Mouse (Mus musculus) thymus, postnatal 10 days (tissue): ENCODE measurements around the gene Pon1.

Experiments
- DNase-seq, 2 experiments: peaks; one replicate each; pipeline ENCODE4 v3.0.0; 2021; ENCODE audit warnings: low spot score in 2 of 2

Gene Pon1

DNA sequence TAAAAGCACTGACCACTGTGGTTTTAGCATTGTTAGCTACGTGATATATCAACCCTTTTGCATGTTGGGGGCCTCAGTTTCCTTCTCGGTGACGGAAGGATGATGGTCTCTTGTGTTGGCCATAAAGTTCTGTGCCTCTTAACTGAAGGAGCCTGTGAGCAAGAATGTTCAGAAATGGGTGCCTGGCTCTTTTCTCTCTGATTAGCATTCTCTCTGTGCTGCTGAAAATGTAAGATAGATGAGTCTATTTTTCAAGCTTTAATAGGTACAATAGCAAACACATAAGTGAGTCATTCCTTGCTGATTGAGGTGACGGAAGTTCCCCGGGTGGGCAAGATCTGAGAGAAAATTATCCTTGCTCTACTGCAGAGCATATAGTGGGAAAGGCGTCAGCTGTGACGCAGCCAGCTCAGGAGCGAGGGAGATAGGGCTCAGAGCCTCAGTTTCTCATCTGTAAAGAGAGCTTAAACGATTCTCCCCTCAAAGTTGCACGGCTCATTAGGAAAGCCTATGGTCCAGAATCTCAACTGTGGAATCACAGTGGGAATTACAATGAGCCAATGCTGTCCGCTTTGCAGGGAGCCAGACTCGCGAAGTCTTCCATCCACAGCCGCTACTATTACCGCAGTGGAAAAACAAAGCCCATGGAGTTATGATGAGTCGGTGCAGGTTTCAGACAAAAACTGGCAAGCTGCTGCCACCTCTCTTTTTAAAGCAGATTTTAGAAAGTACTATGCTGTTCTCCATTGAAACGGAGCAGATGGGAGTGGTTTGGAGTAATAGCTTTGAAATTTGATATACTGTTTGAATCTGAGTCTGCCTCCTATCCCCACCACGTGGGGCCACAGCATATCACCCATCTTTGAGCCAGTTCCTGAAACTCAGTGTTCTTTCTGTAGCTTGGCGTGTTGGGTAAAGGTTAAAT is 15.5 kb downstream of the Pon1 start:
- no peak for DNase-seq

- no peak for DNase-seq
These were observed 19.4 kb downstream of the Pon1 start for GRCm38 (mm10) chr6:5174179-5174812.

DNA sequence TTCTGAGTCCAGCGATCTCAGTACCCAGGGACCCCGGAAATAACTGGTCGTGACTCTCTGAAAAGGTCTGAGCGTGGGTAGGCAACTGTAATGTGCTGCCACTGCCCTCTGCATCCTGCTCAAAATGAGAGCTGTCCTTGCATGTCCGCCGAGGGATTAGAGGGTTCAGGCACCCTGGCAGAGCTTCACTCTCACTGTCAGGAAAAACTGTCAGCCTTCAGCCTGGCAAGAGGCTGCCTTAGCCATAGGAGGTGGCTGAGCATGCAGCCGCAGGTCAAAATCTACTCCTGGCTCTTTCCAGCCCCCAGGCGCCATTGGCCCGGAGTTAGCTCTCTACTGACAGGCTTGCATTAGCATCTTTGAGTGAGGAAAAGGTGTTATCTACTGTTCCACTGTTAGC is 21.2 kb downstream of the Pon1 start:
- no peak for DNase-seq

GRCm38 (mm10) chr6:5171418-5171817 is 22.3 kb downstream of the Pon1 start:
- DNase-seq: no peak

DNA sequence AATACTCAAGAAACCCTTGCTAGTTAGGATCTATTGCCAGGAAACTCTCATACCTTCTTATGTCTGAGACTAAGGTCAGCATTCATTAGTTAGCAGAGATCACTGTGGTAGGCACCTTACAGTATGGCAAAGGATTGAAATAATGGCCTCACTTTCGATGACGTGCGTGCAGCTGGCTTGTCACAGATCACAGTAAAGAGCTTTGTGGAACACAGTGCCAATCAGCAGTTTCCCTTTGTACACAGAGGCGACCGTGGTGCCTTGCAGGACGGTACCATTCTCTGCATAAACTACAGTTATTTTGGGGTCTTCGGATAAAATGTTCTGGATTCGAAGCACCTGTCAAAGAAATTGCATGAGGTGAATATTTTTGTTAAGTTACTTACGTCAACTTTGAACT is 25.6 kb downstream of the Pon1 start:
- no peak for DNase-seq

- DNase-seq: no peak
These were observed 26.6 kb downstream of the Pon1 start for GRCm38 (mm10) chr6:5167051-5167677.

GRCm38 (mm10) chr6:5164855-5165254 is 28.9 kb downstream of the Pon1 start:
- DNase-seq: no peak

DNA sequence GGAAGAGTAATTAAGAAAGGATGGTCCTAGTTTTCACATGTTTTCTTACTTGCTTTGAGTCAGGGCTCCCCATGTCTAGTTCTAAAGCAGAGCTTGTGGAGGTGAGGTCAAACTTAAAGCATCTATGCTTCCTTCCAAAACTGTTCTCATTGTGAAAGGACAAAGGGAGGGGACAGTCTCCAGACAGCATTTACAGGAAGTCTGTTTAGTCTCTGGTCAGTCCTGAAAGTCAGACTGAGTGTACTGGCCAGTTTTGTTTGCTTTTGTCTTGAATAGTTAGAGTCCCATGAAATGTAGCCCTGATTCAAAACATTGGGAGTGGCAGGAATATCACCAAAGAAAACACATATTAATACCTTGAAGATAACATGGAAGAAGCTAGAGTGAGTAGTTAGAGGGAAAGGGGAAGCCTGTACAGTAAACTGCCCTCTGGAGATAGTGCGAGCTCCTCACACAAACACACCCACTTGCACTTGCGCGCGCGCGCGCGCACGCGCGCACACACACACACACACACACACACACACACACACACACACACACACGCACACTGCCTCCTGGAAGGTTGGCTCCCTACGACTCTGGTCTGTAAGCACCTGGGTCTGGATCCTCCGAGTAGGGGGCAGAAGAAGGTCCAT is 30.1 kb downstream of the Pon1 start:
- DNase-seq: no peak

GRCm38 (mm10) chr6:5162052-5162451 is 31.7 kb downstream of the Pon1 start:
- DNase-seq: no peak

DNA sequence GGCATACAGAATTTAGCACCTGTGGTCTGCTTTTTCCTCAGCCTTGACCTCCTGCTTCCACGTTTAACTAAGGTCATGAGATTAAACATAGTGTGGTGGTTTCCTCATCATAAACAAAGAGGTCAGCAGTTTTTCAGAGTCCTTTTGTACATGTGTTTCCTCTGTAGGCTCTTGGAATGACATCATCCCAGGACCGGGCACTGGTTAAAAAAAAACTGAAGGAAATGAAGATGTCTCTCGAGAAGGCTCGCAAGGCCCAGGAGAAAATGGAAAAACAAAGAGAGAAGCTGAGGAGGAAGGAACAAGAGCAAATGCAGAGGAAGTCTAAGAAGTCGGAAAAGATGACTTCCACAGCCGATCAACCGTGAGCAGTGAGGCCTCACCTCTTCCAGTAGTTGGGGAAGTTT is 34.4 kb downstream of the Pon1 start:
- no peak for DNase-seq

- DNase-seq: no peak
These were observed 37.0 kb downstream of the Pon1 start for GRCm38 (mm10) chr6:5156541-5157425.

- DNase-seq: no peak
These were observed 38.3 kb downstream of the Pon1 start for GRCm38 (mm10) chr6:5155313-5155927.

- DNase-seq: no peak
These were observed 39.0 kb downstream of the Pon1 start for GRCm38 (mm10) chr6:5154786-5155185.

DNA sequence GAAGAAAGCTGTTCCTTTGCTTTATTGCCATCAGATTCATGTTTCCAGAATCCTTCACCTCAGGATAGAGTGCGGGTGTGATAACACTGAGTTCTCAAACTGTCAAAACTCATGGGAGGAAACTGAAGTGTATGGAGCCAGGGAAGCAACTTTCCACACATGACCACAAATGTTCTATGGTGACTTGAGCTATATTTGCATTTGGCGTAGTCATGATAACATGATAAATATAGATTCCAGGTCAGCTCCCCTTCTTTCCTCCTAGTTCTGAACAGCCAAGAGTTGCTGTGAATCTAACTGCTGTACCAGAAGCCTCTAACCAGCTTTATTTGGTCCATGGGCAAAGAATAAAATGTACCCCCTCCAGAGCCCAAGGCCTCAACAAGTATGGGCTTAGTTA is 41.6 kb downstream of the Pon1 start:
- no peak for DNase-seq

GRCm38 (mm10) chr6:5151171-5151570 is 42.6 kb downstream of the Pon1 start:
- no peak for DNase-seq

- no peak for DNase-seq
These were observed 43.8 kb downstream of the Pon1 start for GRCm38 (mm10) chr6:5149941-5150340.

GRCm38 (mm10) chr6:5147488-5148142 is 46.1 kb downstream of the Pon1 start:
- no peak for DNase-seq

GRCm38 (mm10) chr6:5139666-5140065 is 54.1 kb downstream of the Pon1 start:
- no peak for DNase-seq

DNA sequence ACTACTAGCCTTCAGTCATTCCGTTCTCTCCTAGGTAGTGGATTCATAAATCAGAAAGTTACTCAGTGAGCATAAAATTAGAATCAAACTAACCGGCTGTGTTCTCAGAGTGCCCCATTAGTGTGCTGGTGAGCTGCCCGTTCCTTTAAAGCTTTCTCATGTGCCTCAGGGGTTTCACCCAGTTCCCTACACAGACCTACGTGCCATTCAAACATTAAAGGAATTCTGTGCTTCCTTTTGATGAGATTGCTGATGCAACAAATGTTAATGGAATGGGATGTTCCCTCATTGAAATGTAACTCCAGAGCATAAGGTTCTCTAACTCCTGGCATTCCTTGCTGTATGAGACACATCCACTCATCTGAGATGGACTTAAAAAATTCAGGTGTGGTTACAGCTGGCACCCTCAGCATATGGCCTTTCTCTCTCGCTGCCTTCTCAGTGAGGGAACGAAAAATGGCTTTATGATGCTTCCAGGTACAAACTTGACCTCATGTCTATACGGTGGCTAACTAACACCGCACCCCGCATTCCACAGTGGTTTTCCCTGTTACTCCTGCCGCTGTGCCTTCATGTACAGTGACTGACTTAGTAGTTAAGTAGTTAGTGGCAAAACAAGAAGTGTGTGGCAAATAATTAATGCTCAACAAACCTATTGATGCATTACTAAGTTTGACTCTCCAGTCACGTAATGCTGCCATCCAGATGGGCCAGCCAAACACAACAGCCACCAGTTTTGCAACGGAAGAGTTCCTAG is 54.7 kb downstream of the Pon1 start:
- DNase-seq: no peak

GRCm38 (mm10) chr6:5136046-5136445 is 57.7 kb downstream of the Pon1 start:
- no peak for DNase-seq
